Mouse (Mus musculus): ENCODE measurements at regions not wholly inside any gene's neighbourhood (a gene's known extent, or its start where the extent isn't known, plus 50 kb on each side); places are given as distances from the start of the nearest gene placed in this dataset.
A peak's percentile ranks its signal among the peaks of the same experiment; 100 is the strongest.

DNA sequence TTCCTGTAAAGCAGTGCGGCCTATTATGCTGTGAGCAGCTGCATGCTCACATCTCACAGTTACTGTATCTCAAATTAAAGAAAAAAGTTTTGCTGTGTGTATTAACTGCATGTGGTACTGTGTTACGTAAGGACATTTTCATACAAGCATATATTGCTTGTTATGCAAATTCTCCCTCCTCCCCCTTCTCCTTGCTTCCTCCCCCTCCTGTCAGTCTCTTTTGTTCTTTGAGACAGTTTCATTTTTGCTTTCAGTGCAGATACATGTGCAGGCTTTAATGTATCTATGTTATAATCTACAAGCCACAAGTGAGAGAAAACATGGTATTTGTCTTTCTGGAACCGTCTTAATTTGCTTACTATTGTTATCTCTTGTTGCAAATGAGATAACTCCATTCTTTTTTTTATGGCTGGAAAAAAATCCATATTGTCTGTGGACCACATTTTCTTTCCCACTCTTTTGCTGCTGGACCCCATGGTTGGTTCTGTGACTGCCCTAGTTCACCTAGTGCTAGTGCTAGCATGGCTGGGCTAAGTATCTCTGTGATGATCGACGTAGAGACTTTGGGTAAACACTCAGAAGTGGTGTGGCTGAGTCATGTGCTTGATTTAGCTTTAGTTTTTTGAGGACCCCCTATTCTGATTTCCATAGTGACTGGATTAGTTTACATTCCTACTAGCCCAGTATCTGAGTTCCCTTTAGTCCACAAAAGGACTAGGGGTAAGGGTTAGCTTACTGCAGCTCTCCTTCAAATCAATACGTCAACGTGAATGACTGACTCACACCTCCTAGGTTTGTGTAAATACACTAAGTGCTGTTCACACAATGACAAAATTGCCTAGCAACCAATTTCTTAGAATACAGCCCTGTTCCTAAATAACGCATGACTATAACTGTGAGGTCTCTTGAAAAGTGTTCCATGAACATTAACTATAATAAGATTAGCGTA lies 158.1 kb downstream of the Icos start:
- DNase-seq (ENCODE audit: low spot score): no peak

GRCm38 (mm10) chr1:61137210-61137885 lies 159.6 kb downstream of the Icos start:
- DNase-seq (ENCODE audit: low spot score): no peak

DNA sequence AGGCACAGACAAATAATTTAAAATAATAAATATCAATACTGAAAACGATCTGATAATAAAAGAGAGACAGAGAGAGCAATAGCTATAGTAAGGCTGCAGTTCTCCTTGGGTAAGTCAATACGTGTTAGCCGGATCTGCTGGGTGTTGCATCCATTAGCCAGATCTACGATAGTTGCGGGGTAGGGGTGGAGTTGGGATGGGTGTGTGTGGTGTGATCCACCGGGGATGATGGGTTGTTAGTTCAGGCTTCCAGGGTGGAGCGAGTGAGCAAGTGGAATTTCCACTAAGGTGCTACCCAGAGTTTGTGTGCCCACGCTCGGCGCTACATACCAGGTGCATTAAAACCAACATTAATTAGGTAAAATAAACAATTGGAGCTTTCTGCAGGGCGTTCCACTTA lies 160.2 kb downstream of the Icos start:
- no peak for DNase-seq (ENCODE audit: low spot score)

DNA sequence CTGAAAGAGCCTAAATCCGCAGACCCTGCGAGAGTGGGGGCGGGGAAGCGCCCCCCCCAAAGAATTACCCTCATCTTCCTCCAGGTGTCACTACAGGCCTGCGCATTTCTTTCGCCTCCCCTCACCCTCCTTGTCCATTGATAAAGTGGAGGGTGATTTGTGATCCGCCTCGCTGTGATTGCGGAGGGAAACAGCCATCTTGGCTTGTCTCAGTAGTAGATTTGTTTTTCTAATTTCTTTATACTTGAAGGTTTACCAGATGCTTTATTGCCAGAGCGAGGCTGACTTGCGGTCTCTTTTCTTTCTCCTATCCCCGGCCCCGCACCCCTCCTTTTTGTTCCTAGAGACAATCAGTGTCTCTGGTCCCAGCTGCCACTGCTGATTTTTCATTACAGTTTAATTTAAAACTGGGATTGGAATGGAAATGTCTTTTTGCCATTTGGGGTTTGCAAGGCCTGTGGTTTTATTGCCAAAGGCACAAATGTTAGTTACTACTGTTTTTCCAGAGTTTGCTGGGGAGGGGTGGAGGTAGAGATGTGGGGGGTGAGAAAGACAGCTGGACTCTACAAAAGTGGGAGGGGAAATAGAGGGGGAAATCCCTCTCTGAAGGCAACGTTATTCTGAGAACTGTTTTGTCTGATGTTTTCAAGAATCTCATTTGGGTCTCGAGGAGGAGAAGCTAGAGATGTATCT lies 161.7 kb downstream of the Icos start:
- DNase-seq (ENCODE audit: low spot score): no peak

DNA sequence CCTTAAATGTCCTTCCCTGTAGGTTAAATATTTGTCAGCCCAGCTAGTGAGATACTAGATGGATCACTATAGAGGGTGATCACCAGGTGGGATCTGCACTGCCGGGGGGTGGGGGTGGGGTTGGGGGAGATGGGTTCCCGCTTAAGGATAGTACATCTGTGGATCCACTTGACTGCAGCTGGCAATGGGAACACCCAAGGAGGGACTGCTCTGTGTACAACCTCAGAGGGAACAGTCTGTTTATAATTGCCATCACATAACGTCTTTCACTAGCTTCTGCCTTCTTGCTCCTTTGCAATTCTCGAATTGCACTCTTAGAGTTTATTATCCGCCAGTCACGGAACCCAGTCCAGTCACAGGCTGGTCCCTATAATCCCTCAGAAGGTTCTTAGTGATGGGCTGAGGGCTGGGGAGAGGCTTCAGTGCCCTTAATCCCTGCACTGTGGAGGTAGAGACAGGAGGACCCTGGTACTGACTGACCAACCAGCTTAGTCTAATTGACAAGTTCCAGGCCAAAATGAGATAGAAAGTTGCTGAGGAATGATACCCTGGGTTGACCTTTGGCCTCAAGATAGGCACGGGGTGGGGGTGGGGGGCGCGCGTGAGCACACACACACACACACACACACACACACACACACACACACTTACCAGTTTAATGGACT lies 162.4 kb downstream of the Icos start:
- no peak for DNase-seq (ENCODE audit: low spot score)

- no peak for DNase-seq (ENCODE audit: low spot score)
Measured at GRCm38 (mm10) chr1:61140870-61141591, 163.3 kb downstream of the Icos start.

GRCm38 (mm10) chr1:61141592-61141930 lies 163.8 kb downstream of the Icos start:
- DNase-seq (ENCODE audit: low spot score): no peak

DNA sequence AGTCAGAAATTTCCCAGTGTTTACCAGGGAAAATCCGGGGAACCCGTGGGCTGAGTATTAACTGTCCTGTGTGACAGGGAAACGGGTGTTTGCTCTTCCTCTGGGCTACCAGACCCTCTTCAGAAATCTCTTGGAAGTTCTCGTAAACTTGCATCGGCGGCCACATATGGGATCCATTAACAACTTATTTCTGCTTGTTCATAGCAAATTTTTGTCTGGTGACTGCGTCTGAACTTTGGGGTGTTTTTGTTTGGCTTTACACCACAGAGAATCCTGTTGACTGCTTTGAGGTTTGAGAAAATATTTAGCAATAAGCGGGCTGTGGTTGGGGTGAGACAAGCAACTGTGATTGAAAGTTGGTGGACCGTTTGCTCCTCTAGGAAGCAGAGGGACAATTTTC lies 164.2 kb downstream of the Icos start:
- no peak for DNase-seq (ENCODE audit: low spot score)

DNA sequence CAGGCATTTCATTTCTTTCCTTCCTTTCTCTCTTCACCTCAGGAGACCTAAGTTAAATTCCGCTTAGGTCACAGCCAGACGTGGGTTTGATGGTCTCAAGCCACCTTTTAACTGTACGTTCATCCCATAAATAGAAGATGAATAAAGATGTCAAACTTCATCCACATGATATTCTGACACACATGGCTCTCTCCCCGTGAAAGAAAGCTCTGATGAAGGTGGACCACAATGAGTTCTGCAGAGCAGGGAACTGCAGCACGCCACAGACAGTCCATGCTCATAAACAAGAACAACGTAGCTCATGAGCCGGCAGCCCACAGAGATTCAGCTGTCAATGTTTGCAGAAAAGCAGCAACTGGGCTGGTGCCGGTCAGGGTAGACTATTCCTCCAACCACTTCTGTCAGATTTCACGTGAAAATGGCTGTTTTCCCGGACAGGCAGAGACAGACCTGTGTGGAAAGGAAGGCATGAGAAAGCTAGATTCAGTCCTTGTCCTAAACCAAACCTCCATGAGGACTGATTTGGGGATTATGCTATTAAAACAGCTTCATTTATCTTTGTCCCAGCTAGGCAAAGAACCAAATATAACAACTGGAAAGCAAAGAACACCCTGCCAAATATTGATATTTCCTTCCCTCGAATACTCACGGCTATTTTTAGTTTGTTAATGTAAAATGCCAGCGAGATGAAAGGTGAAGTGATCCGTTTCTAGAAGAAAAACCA lies 165.5 kb downstream of the Icos start:
- no peak for DNase-seq (ENCODE audit: low spot score)

- DNase-seq (ENCODE audit: low spot score): no peak
Measured at GRCm38 (mm10) chr1:61143754-61144066, 166.0 kb downstream of the Icos start.

DNA sequence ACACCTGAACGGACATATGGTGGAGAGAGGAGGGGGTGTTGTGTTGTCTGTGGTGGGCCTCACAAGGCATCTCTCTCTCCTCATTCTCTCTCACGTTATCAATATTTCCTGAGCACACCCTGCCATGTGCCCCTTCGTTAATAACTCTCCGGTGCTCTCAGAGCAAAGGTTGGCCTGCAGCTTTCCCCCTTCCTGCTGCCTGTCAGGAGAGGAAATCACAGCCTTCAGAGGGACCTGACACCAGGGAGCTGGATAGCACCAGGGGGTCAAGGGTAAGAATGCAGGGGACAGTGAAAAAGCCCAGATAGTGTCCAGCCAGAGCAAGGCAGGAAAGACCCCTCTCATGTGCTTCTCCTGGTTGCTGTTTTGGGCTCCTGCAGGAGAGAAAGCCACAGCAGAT lies 167.3 kb downstream of the Icos start:
- no peak for DNase-seq (ENCODE audit: low spot score)

GRCm38 (mm10) chr1:61145572-61145971 lies 167.8 kb downstream of the Icos start:
- DNase-seq (ENCODE audit: low spot score): no peak

DNA sequence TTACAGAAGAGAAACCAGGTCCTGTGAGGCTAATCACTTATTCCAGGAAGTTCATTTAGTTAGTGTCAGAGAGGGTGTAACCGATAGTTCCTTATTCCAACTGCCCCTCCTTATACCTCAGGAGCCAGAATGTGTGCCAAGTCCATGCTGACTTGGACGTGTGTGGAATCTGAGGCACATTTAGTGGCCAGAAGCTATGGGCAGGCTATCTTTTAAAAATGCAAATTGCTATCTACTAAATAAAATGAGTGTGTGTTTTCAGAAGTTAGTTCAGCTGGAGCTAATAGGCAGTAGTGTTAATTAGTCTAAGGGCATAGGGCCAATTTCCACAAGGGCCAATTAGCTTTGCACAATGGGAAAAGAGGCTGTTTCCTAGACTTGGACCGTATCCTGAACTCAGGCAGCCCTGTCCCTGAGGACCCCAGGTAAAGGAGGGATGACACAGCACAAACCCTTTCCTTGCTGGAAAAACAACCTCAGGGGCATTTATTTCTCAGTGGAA lies 168.5 kb downstream of the Icos start:
- DNase-seq (ENCODE audit: low spot score): peak; percentile 49

GRCm38 (mm10) chr1:61151742-61152141 lies 174.0 kb downstream of the Icos start:
- DNase-seq (ENCODE audit: low spot score): no peak

DNA sequence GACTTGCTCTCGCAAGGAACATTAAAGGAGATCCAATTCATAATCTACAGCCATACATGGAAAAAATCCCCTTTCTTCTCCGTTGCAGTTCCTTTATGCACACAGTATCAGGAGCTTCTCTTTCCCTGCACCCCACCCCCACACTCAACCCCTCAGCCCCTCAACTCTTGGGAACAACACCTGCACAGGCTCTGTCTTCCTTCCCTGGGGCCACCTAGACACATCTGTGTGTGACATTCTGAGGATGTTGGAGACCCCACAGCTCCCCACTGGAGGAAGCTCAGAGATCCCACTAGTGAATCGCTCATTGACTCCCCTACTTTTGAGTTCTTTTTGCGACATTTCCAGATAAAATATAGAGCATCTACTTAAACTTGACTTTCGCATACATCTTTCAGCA lies 174.4 kb downstream of the Icos start:
- no peak for DNase-seq (ENCODE audit: low spot score)

GRCm38 (mm10) chr1:61154216-61154615 lies 176.5 kb downstream of the Icos start:
- no peak for DNase-seq (ENCODE audit: low spot score)

GRCm38 (mm10) chr1:61157271-61157670 lies 179.5 kb downstream of the Icos start:
- no peak for DNase-seq (ENCODE audit: low spot score)

DNA sequence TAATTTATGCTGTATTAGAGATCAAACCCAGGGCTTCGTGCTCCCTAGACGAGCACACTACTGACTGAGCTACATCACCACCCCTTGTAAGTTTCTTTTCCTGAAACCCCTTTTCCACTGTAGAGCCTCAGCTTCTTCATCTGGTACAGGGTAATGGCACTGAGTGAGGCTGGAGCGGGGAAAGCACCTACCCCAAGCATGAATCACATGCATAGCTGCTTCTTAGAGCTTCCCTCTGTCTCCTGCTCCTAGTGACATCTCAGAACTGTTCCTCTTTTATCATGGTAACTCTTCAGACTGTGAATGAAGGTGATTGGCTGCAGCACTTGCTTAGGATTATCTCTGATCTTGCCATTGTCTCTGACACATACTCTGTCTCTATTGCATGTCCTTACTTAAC lies 182.8 kb downstream of the Icos start:
- DNase-seq (ENCODE audit: low spot score): no peak

GRCm38 (mm10) chr1:61164271-61164670 lies 186.5 kb downstream of the Icos start:
- no peak for DNase-seq (ENCODE audit: low spot score)

GRCm38 (mm10) chr1:61171941-61172340 lies 194.2 kb downstream of the Icos start:
- no peak for DNase-seq (ENCODE audit: low spot score)

DNA sequence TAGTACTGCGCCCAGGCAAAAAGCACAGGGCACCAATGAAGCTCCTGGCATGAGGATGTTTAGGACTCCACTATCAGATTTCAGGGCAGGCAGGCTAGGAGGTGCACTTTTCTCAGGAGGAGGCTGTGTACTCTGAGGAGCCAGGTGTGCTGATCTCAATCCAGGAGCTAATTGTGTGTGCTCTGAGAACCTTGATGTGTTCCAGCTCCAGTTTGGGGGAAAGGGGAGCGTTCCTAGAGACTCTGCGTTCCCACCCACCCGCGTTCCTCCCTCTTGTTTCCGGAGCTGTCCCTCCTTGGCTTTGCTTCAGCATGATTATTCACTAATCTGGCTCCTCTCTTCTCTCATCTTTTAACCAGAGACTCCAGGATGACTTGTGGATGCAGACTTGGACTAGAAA lies 195.2 kb downstream of the Icos start:
- no peak for DNase-seq (ENCODE audit: low spot score)
